Mouse (Mus musculus) layer of hippocampus, adult 9-11 months (tissue): ENCODE results near the gene Ctdnep1.
"Not testable (repeated sequence)": the region's sequence is repeated elsewhere in the genome, so short reads cannot be mapped to it uniquely, and the experiment has no call there.

Experiments
- DNase-seq: peaks from one replicate; pipeline ENCODE4 v3.0.0; 2022

The Ctdnep1 gene

GRCm38 (mm10) chr11:70014051-70014450 is 33.1 kb downstream of the Ctdnep1 start:
- no peak for DNase-seq

- DNase-seq: peak; percentile 92
Observed at GRCm38 (mm10) chr11:70014880-70015558, 34.1 kb downstream of the Ctdnep1 start, which contains the start of gene Acadvl. Acadvl (minus strand) TSS chr11:70015411.

- DNase-seq: no peak
Observed at GRCm38 (mm10) chr11:70015677-70016076, 34.7 kb downstream of the Ctdnep1 start.

DNA sequence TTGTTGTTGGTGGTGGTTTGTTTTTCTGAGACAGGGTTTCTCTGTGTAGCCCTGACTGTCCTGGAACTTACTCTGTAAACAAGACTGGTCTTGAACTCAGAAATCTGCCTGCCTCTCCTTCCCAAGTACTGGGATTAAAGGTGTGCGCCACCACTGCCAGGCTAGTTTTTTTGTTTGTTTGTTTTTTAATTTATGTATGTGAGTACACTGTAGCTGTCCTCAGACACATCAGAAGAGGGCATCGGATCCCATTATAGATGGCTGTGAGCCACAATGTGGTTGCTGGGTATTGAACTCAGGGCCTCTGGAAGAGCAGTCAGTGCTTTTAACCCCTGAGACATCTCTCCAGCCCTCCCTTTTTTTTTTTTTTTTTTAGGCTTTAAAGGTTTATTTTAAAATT is 35.2 kb downstream of the Ctdnep1 start:
- not testable (repeated sequence) for DNase-seq

DNA sequence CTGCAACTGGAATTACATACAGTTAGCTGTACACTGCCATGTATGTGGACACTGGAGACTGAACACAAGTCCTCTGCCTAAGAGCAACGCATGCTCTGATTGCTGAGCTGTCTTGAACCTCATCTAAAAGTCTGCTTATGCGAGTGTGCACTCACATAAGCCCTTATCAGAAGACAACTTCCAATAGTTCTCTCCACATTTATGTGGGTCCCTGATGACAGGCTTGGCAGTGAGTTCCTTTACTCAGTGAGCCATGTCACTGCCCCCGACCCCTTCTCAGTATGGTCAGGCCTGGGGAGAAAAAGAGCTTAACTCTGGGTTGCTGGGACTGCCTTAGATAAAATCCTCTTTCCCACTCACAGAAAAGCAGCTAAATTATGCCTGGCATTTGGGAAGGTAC is 35.7 kb downstream of the Ctdnep1 start, which contains the start of gene Dlg4:
Gene Dlg4 (plus strand): TSS at position 274 of the 400 bp plus-strand sequence.
- no peak for DNase-seq

DNA sequence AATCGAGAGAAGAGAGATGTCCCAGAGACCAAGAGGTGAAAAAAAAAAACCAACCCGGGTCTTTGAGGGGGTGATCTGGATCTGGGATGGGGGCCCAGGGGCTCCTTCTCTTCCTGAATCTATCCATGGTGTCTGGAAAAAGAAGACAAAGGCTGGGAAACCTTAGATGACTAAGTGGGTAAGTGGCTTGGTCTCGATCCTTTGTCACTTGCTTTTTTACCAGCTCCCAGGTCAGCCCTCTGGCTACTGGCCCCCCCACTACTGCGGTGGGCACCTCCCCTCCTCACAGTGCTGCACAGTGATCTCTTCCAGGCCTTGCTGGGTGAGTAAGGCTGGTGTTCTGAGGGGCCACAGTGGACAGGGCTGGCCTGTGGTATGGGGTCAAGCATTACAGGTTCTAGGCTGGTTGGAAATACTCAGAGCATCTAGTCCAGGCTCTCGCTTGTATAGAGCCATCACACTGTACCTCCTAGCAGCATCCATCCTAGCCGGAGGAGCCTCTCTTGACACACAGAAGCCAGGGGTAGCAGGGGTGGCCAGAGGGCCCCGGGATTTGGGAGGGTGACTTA is 36.3 kb downstream of the Ctdnep1 start:
- no peak for DNase-seq

GRCm38 (mm10) chr11:70018131-70018990 is 37.4 kb downstream of the Ctdnep1 start:
- peak; percentile 63 for DNase-seq

GRCm38 (mm10) chr11:70019495-70020021 is 38.6 kb downstream of the Ctdnep1 start:
- DNase-seq: no peak

DNA sequence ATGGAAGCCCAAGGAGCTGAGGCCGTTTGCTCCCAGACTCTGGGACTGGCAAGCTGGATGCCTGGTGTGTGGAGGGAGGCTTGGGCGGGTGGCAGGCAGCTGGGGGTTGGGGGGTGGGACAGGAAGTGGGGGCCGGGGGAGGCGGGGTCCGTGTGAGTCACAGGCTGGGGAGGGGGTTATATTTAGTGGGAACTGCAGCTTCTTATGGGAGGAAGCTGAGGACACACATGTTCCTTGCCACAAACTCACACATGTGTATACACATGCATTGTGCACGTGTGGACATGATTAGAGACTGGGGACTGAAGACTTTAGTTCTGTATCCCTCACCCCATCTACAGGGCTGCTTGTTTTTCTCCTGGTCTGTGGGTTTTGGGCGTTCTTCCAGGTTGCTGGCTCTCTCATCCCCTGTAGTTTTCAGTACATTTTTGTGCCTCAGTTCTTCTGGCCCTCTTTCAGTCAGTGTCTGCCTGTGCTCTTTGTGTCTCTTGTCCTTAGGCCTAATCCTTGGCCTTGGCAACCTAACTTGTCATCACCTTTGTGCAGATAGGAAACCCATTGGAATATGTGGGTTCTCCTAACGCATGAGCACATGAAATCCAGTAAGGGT is 39.2 kb downstream of the Ctdnep1 start:
- DNase-seq: peak; percentile 50

DNA sequence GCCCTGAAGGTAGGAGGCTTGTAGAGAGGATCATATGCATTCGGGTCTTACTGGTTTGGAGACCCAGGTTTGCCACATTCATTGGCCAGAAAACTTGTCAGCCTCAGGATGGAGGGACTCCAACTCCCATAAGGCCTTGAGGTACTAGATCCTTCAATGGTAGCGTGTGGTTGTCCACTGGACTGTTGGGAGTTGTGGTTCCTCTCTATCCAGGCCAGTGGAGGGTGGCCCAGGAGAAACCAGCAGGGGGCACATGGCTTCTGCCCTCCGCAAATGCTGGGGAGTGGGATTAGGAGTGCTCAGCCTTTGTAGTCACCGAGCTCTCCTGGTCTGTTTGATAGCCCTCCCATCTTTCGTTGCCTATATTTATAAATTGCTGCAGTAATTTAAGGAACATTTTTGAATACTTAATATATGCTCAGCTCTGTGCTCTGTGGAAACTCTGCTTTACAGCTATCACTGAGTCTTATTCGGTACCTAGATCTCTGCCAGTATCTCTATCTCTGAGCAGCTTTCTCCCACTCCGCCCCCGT is 39.8 kb downstream of the Ctdnep1 start:
- DNase-seq: peak; percentile 89

DNA sequence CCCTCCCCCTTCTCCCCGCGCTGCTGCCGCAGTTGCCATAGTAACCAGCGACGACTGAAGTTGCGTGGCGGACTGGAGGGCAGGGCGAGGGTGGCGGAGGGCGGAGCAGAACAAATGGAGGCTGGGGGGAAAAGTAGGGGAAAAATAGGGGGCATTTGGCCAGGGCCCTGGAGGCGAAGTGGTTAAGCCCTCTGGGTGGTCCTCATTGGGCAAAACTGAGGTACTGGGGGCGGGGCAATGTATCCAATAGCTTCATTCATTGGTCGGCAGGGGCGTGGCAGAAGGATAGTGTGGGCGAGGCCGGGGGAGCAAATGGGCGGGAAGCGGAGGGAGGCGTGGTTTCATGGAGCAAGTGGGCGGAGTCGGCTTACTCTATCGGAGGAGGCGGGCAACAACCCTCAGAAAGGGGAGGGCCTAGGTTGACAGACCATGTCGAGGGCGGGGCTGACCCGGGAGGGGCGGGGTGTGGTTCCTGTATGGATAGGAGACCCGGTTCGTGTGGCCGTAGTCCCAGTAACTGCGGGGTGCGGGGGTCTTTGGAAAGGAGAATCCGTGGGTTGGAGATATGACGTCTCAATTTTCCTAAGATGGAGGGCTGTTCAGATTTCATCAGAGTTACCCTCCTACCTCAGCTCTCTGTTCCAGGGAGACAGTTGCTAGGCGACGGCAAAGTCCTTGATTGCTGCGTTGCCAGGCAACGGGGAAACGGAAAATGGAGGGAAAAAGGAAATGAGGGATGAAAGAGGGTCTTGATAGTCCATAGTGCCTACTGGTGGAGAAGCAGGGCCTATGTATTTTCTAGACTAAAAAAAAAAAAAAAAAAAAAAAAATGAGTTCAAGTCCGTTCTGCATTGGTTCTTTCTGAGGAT is 40.5 kb downstream of the Ctdnep1 start:
- DNase-seq: peak; percentile 99

DNA sequence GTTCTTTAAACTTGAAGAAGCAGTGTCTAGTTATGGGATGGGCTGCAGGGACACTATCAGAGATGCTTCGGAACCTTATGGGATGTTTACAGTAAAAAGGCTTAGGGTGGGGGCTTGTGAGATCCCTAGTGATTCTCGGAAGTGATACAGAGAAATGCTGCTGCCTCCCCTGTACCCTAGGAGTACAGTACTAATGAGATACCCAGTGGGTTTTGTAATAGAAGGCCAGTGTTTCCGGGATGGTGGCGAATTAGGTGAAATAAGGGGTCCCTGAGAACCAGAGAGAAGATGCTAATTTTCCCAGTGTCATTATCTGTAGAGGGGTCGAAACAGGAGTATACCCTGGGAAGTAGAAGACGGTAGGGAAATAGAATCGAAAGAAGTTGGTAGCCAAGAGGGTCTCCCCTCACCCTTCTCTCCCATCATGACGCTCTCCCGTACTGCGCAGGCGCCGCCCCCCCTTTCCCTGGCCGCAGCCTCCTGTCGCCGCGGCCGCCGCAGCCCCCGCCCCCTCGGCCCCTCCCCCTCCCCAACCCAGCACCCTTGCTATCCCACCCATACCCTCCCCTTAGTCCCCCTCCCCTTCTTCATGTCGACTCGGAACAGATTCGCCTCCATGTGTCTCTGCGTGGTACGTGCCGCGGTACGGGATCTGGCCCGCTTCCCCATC is 42.7 kb downstream of the Ctdnep1 start:
- DNase-seq: no peak

GRCm38 (mm10) chr11:70024151-70024514 is 43.2 kb downstream of the Ctdnep1 start:
- no peak for DNase-seq

DNA sequence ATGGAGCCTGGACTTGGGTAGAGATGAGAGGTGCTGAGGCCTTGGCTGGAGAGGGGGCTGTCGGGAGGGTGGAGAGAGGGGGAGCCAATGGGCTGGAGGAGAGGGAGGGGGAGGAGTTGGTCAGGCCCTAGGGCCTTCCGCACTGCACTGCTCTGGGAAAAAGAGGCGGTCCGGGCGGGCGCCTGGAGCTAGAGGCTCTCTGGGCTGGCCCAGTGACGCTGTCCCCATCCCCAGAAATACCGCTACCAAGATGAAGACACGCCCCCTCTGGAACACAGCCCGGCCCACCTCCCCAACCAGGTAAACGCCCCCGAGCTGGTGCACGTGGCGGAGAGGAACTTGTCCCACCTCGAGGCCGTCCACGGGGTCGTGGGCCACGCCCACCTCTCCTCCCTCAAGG is 45.7 kb downstream of the Ctdnep1 start:
- no peak for DNase-seq

GRCm38 (mm10) chr11:70027397-70027796 is 46.4 kb downstream of the Ctdnep1 start:
- DNase-seq: no peak

GRCm38 (mm10) chr11:70028401-70029129 is 47.6 kb downstream of the Ctdnep1 start:
- no peak for DNase-seq

DNA sequence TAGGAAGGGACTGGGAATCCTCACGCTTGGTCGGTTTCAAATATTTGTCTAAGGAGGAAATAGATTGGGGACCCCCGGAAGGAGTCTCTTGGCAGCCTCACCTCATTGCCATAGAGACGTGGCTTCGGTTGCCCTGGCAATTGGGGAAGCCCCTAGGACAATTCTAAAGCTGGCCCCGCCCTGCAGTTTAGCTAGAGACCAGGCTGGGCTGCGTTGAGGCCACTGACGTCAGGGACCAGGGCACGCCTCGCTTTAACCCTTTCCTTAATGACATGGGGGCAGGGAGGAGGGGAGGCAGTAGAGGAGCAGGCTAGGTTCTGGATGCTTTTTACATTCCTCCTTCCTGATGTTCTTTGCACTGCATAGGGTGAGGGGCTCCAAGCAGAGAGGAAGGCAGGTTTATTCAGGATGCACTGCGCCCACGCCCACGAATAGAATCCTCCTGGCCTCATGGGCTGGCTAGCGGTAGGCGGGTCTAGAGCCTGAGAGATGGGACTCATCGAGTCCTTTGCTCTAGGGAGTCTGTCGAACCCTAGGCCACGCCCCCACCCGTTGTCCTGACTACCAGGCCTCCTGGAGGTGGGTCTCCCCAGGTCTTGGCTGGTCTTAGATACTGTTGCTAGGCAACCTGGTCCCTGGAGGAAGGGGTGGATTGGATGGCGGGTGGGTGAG is 48.3 kb downstream of the Ctdnep1 start:
- peak; percentile 92 for DNase-seq

GRCm38 (mm10) chr11:70029829-70030550 is 49.0 kb downstream of the Ctdnep1 start:
- no peak for DNase-seq
